Mouse (Mus musculus) limb, embryonic 15.5 days (tissue): ENCODE results near the gene Rab34. TPM values are rescaled to one million over a fixed set of nuclear protein-coding genes. Genes with fewer than 3 reads are reported as not detected.
A peak's percentile ranks its signal among the peaks of the same experiment; 100 is the strongest.

ENCODE experiments used
- ATAC-seq: fragments of 200-750 bp; cut with Nextera tagmentation; 2 replicates; pipeline ENCODE4 v1.8.0; 2017; ENCODE audit warnings: low read depth, moderate TSS enrichment; ENCODE audit not compliant: insufficient number of reproducible peaks, low FRiP score, low TSS enrichment
- H3K27ac ChIP-seq: fragments of 300-500 bp; sonication (generic); 2 replicates; pipeline ENCODE4 v1.5.1; 2015; ENCODE audit warnings: moderate library complexity, mild to moderate bottlenecking, inconsistent platforms
- H3K27me3 ChIP-seq: fragments of 300-500 bp; sonication (generic); 2 replicates; pipeline ENCODE4 v1.6.1; 2015; ENCODE audit warnings: inconsistent platforms
- H3K36me3 ChIP-seq: fragments of 300-500 bp; sonication (generic); 2 replicates; pipeline ENCODE4 v1.6.1; 2015; ENCODE audit warnings: inconsistent platforms
- H3K4me1 ChIP-seq: fragments of 300-500 bp; sonication (generic); 2 replicates; pipeline ENCODE4 v1.6.1; 2015; ENCODE audit warnings: inconsistent platforms
- H3K4me2 ChIP-seq: fragments of 300-500 bp; sonication (generic); 2 replicates; pipeline ENCODE4 v1.6.1; 2015; ENCODE audit warnings: mild to moderate bottlenecking, inconsistent platforms
- H3K4me3 ChIP-seq: fragments of 300-500 bp; sonication (generic); 2 replicates; pipeline ENCODE4 v1.5.1; 2015; ENCODE audit warnings: mild to moderate bottlenecking, inconsistent platforms
- H3K9ac ChIP-seq: fragments of 300-500 bp; sonication (generic); 2 replicates; pipeline ENCODE4 v1.6.1; 2015; ENCODE audit warnings: inconsistent platforms
- H3K9me3 ChIP-seq: fragments of 300-500 bp; sonication (generic); 2 replicates; pipeline ENCODE4 v1.6.1; 2016; ENCODE audit warnings: inconsistent platforms
- WGBS: fragments of 180-500 bp; shearing (Covaris S2); methylation state at CpG from one replicate; pipeline ENCODE4 v1.1.7; 2015; 5-methylcytosine and 5-hydroxymethylcytosine counted together
- polyA plus RNA-seq: library from polyadenylated mRNA; unstranded; fragments of >200 nt; fragmentation: Nextera tagmentation; extraction: Ambion mirVana; gene quantifications from 2 replicates; pipeline ENCODE4 v1.2.1, GENCODE M21; 2015

Rab34 gene
- polyA plus RNA-seq, 1 experiment from 2014 or later, result 153 TPM

- Histone ChIP-seq H3K9ac (peak overlapping the region; percentile 33; the same call in 1 of the 2 replicates), H3K9me3 (no peaks in the 10 kb centered on the region), H3K4me1 (peaks cover 39% of the 10 kb centered on the region), H3K27ac (peak overlapping the region; percentile 97), H3K36me3 (peaks cover 34% of the 10 kb centered on the region), H3K27me3 (no peaks in the 10 kb centered on the region), H3K4me2 (peak overlapping the region; percentile 83), H3K4me3 (peak overlapping the region; percentile 73)
- no peak for ATAC-seq
- WGBS, result under 1% methylated on average over 23 of the region's 23 CpGs
These were observed 11.3 kb upstream of the Rab34 start for GRCm38 (mm10) chr11:78176905-78177331.

DNA sequence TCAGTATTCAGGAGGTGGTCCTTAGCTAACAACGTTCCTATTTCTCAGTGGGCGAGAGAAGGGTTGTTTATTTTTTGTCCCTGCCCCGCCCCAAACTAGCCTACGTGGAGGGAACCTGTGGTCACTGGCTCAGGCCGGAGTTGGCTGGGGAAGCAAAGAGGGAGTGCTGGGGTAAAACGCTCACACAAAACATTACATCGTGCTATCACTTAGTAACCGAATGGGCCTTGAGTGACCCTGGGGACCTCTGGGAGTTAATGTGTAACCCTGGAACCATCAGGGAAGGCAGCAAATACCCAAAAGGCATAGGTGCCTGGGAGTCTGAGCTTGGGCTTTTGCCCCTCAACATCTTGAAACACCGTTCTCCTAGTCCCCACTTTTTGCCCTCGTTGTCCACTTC lies 10.8 kb upstream of the Rab34 start:
- no peaks in the 10 kb centered on the region for H3K9me3 ChIP-seq
- peak overlapping the region; percentile 83 for H3K4me2 ChIP-seq
- H3K4me3 ChIP-seq, result peak overlapping the region; percentile 73
- no peaks in the 10 kb centered on the region for H3K27me3 ChIP-seq
- H3K27ac ChIP-seq, result peak overlapping the region; percentile 97
- ATAC-seq, result no peak
- under 1% methylated on average over 10 of the region's 10 CpGs for WGBS
- H3K9ac ChIP-seq, result peak overlapping the region; percentile 33; the same call in 1 of the 2 replicates
- H3K4me1 ChIP-seq, result peaks cover 44% of the 10 kb centered on the region
- H3K36me3 ChIP-seq, result peaks cover 32% of the 10 kb centered on the region

DNA sequence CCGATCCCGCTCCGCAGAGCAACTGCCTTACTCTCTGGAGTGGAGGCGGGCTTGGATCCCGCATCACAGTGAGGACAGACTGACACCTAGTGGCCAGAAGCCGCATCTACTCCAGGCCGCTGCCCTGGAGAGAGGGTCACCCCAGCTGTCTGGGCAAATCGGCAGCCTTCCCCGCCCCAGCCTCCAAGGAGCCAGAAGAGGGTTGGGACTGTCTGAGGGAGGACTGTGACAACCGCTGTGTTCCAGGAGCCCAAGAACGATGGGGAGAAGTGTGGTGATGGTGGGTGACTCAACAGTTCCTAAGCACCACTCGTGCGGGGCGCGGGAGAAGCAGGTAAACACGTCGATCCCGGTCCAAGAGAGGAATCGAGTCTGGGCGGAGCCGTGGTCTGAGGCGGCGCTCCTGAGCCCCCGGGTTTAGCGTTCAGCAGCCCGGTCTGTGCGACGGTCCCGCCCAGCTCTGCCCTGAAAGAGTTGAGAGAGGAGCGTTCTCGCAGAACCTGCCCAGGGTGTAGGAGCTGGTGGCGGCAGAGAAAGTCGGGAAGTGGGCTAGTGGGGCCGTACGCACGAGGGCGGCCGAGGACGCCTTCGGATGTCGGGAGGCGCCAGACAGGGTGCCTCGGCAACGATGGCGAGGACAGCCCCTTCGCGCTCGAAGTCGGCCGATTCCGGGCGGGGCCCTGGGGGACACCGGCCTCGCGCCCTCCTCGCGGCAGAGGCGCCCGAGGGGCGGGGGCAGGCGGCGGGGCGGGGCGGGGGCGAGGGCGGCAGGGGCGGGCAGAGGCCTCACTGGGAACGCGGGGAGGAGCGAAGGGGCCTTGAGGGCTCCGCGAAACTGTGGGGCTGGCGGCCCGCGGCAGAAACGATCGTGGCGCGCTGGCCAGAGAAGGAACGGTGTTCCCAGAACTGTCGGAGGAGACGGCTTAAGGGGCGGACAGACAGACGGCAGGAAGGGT lies 10.0 kb upstream of the Rab34 start:
- peak overlapping the region; percentile 83 for H3K4me2 ChIP-seq
- peak; percentile 83 for ATAC-seq
- peak overlapping the region; percentile 57 for H3K9ac ChIP-seq
- H3K27me3 ChIP-seq, result no peaks in the 10 kb centered on the region
- H3K27ac ChIP-seq, result peak overlapping the region; percentile 97
- peaks cover 28% of the 10 kb centered on the region for H3K36me3 ChIP-seq
- H3K4me1 ChIP-seq, result peaks cover 44% of the 10 kb centered on the region
- no peaks in the 10 kb centered on the region for H3K9me3 ChIP-seq
- under 1% methylated on average over 84 of the region's 84 CpGs for WGBS
- peak overlapping the region; percentile 73 for H3K4me3 ChIP-seq

DNA sequence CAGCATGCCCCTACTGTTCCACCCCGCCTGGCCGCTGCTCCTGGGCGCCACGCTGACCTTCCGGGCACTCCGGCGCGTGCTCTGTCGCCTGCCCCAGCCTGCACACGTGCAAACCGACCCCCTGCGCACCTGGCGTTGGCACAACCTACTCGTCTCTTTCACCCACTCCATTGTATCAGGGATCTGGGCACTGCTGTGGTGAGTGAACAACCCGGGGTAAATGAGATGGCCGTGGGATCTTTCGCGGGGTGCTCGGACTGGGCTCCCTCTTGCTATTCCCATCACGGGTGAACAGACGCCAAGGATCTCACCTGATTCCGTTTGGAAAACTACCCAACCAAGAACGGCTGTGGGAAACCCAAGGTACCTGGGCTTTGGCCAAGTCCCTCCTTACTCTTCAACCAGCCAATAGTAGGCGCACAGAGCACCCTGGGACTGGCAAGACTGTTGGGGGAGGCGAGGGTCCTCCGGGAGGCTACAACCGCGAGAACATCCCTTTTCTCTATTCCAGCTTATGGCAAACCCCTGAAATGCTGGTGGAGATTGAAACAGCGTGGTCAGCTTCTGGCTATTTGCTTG lies 9.3 kb upstream of the Rab34 start:
- H3K4me2 ChIP-seq, result peak overlapping the region; percentile 83
- peak overlapping the region; percentile 97 for H3K27ac ChIP-seq
- peak overlapping the region; percentile 57 for H3K9ac ChIP-seq
- peaks cover 28% of the 10 kb centered on the region for H3K36me3 ChIP-seq
- peaks cover 46% of the 10 kb centered on the region for H3K4me1 ChIP-seq
- peak overlapping the region; percentile 73 for H3K4me3 ChIP-seq
- under 1% methylated on average over 29 of the region's 29 CpGs for WGBS
- no peaks in the 10 kb centered on the region for H3K27me3 ChIP-seq
- H3K9me3 ChIP-seq, result no peaks in the 10 kb centered on the region
- peak; percentile 0; the same call in 1 of the 2 replicates for ATAC-seq

- peaks cover 28% of the 10 kb centered on the region for H3K36me3 ChIP-seq
- H3K4me2 ChIP-seq, result peak overlapping the region; percentile 83
- no peaks in the 10 kb centered on the region for H3K9me3 ChIP-seq
- peaks cover 50% of the 10 kb centered on the region for H3K4me1 ChIP-seq
- WGBS, result 26% methylated on average over 8 of the region's 8 CpGs
- H3K27me3 ChIP-seq, result no peaks in the 10 kb centered on the region
- peak overlapping the region; percentile 73 for H3K4me3 ChIP-seq
- no peak for ATAC-seq
- H3K27ac ChIP-seq, result peak overlapping the region; percentile 97
- peak overlapping the region; percentile 57; the same call in 1 of the 2 replicates for H3K9ac ChIP-seq
These were observed 8.7 kb upstream of the Rab34 start for GRCm38 (mm10) chr11:78179438-78179999.

DNA sequence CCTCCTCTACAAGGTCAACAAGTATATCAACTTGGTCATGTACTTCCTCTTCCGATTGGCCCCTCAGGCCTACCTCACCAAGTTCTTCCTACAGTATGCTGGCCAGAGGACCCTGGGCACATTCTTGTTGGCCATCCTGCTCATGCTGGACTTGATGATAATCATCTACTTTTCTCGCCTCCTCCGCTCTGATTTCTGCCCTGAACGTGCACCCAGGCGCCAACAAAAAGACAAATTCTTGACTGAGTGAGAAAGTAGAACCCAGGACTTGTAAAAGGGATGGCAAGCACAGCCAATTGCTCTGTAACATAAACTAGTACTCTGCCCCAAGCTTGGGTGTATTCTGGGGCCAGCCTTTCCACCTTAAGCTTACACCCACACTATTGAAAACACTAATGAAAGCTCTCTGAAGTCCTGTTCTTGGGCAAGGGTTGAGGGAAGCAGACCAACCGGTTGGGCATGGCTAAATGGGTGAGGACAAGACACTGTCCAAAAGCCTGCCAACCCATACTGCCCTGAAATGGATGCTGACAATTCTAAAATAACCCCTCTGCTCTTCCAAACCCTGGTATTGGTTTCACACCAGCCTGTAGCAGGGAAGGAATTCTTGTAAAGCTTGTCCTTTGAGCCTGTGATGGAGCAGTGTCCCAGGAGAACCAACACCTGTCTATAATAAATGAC lies 8.0 kb upstream of the Rab34 start:
- H3K27me3 ChIP-seq, result no peaks in the 10 kb centered on the region
- peak overlapping the region; percentile 7; the same call in 1 of the 2 replicates for H3K27ac ChIP-seq

GRCm38 (mm10) chr11:78181830-78182357 lies 6.3 kb upstream of the Rab34 start:
- Histone ChIP-seq H3K4me1 (peaks cover 43% of the 10 kb centered on the region), H3K9me3 (no peaks in the 10 kb centered on the region), H3K36me3 (peaks cover 28% of the 10 kb centered on the region), H3K4me3 (peak overlapping the region; percentile 93), H3K9ac (no peak overlapping the region), H3K27ac (no peak overlapping the region), H3K4me2 (peak overlapping the region; percentile 49), H3K27me3 (no peaks in the 10 kb centered on the region)
- whole genome bisulfite sequencing, result 48% methylated on average over 2 of the region's 2 CpGs
- ATAC-seq, result no peak

More for the DNA sequence above, 8.0 kb upstream of the Rab34 start:
- Histone ChIP-seq H3K4me1 (peaks cover 50% of the 10 kb centered on the region), H3K9ac (no peak overlapping the region), H3K4me2 (peak overlapping the region; percentile 83; the same call in 1 of the 2 replicates), H3K36me3 (peaks cover 28% of the 10 kb centered on the region), H3K9me3 (no peaks in the 10 kb centered on the region), H3K4me3 (no peak overlapping the region)
- ATAC-seq, result no peak
- 74% methylated on average over 6 of the region's 6 CpGs for WGBS

- Histone ChIP-seq H3K4me3 (peak overlapping the region; percentile 93), H3K4me1 (peaks cover 41% of the 10 kb centered on the region), H3K9ac (peak overlapping the region; percentile 87), H3K27me3 (no peaks in the 10 kb centered on the region), H3K36me3 (peaks cover 28% of the 10 kb centered on the region), H3K4me2 (peak overlapping the region; percentile 49), H3K27ac (0 out of 2 replicates have a peak overlapping the region, but pooled peaks have one; percentile 96), H3K9me3 (no peaks in the 10 kb centered on the region)
- WGBS, result 9% methylated on average over 7 of the region's 7 CpGs
- ATAC-seq, result no peak
These were observed 5.8 kb upstream of the Rab34 start for GRCm38 (mm10) chr11:78182450-78182849.

GRCm38 (mm10) chr11:78182961-78183844 lies 5.0 kb upstream of the Rab34 start, which contains the start of gene Rpl23a:
Rpl23a (minus strand) TSS chr11:78183584.
- WGBS, result under 1% methylated on average over 38 of the region's 38 CpGs
- Histone ChIP-seq H3K9me3 (no peaks in the 10 kb centered on the region), H3K36me3 (peaks cover 28% of the 10 kb centered on the region), H3K9ac (peak within 1 kb of the TSS; percentile 87), H3K27me3 (no peaks in the 10 kb centered on the region), H3K4me2 (peak within 1 kb of the TSS; percentile 49), H3K4me1 (peaks cover 38% of the 10 kb centered on the region), H3K27ac (peak within 1 kb of the TSS; percentile 96), H3K4me3 (peak within 1 kb of the TSS; percentile 93)
- peak; percentile 88 for ATAC-seq

DNA sequence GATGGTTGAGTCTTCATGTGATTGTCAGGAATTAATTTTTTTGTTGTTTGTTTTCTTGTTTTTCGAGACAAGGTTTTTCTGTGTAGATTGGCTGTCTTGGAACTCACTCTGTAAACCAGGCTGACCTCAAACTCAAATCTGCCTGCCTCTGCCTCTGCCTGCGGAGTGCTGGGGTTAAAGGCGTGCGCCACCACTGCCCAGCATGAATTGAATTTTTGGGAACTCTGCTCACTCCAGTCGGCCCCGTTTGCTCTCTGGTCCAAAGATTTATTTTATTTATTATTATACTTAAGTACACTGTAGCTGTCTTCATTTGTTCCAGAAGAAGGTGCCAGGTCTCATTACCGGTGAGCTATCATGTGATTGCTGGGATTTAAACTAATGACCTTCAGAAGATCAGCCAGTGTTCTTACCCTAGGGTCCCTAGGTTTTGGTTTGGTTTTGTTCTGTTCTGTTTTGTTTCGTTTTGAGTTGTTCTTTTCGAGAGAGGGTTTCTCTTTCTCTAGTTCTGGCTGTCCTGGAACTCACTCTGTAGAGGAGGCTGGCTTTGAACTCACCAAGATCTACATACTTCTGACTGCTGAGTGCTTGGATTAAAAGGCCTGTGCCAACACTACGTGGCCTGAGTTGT lies 4.2 kb upstream of the Rab34 start:
- peaks cover 37% of the 10 kb centered on the region for H3K4me1 ChIP-seq
- H3K4me3 ChIP-seq, result peak overlapping the region; percentile 93
- H3K9me3 ChIP-seq, result no peaks in the 10 kb centered on the region
- no peaks in the 10 kb centered on the region for H3K27me3 ChIP-seq
- H3K4me2 ChIP-seq, result peak overlapping the region; percentile 47
- peaks cover 28% of the 10 kb centered on the region for H3K36me3 ChIP-seq
- H3K9ac ChIP-seq, result no peak overlapping the region
- no peak for ATAC-seq
- WGBS, result 49% methylated on average over 10 of the region's 10 CpGs
- peak overlapping the region; percentile 96 for H3K27ac ChIP-seq
